Mouse (Mus musculus) G1E-ER4 (cell line): Measurements from ENCODE around the gene 1700061G19Rik. TPM values are rescaled to one million over a fixed set of nuclear protein-coding genes. Genes with fewer than 3 reads are reported as not detected.

ENCODE experiments used
- GATA1 ChIP-seq: IDR thresholded peaks from one replicate; pipeline ENCODE4 v1.8.0; 2012; ENCODE audit warnings: low read length, inconsistent platforms
- polyA plus RNA-seq: library from polyadenylated mRNA; stranded (reverse); fragments of >175 nt; gene quantifications from 2 replicates; pipeline ENCODE4 v1.2.3, GENCODE M21; 2012

1700061G19Rik gene
- polyA plus RNA-seq, 1 experiment, result not detected

DNA sequence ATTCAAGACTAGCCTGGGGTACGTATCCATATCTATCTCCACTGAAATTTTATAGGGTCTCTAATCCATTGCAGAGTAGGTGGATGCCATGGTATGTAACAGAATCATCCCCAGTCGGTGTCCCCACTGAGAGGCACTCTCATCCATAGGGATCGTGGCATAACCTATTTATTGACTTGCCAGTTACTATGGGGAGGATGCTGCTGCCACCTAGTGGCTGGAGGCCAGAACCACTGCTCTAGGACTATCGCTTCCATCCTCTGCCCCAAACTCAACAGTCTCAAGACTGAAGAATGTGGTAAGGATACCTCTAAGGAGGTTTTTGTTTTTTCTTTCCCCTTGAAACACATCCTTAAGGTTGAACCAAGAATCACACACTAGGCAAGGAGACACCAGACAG lies 17.1 kb upstream of the 1700061G19Rik start:
- no peak for TF ChIP-seq GATA1

DNA sequence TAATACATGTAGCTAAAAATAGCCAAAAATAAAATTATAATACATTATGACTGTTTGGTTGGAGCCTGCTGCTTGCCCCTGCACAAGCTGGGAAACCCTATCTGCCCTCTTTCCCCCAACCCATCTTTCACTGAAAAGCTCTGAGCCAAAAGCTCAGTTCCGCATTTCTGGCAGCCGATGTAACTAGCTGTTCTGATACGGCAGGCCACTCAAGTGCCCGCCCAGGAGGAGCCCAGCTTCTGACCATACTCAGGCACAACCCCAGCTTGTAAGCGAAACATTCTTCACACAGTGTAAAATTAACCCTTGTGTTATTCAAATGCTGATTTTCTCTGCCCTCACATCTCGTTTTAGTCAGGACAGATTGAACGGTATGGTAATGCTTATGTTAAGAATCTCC lies 16.4 kb upstream of the 1700061G19Rik start:
- no peak for TF ChIP-seq GATA1

DNA sequence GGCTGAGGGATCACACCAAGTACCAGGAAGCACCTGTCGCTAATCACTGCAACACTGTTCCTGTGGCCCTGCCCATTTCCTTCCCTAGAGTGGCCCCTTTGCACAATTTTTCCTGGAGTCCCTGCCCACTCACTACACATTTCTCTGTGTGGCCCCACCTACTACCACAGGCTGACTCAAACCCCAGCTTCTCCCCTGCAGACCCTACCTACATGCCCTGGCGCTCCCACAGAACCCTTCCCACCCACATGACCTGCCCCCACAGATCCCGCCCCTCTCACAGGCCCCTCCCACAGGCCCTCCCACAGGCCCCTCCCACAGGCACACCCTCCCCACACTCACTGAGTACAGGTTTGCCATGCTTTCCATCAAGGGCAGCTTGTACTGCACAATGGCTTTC lies 14.1 kb upstream of the 1700061G19Rik start:
- no peak for TF ChIP-seq GATA1

DNA sequence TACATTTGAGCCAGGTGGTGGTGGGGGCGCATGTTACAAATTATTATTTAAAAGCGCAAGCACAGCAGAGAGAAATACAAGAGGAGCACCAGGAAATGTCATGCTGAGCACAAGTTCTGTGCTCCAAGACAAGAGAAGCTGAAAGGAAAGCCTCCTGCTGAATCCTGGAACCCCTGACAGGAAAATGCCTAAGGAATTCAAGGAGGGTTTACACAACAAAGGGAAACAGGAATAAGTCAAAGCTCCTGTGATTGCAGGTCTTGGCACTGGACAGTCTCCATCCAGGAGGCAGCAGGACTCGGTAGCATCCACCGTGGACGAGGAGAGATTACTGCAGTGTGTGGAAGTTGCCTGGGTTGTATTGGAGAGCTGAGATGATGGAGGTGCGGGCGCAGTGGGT lies 9.2 kb upstream of the 1700061G19Rik start:
- TF ChIP-seq GATA1, result no peak

DNA sequence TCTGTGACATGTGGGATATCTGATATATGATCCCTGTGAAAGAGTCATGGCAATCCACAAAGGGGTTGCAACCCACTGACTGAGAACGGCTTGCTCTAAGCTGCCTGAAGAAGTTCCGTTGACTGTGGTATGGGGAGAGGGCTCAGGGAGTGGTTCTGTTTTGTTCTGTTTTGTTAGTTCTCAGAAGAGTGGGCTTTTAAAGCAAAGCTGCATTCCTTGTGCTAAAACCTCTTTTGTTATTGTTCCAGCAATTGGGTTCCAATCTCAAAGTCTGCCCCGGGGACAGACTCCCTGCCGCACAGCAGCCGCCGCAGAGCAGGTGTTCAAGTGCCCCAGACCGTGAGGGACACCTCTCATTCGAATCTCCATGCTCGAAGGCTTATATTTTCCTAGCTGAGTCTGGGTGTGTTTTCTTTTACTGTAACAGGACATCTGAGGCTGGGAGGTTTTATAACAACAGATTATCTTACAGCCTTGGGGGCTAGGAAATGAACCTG lies 5.7 kb upstream of the 1700061G19Rik start:
- no peak for TF ChIP-seq GATA1

DNA sequence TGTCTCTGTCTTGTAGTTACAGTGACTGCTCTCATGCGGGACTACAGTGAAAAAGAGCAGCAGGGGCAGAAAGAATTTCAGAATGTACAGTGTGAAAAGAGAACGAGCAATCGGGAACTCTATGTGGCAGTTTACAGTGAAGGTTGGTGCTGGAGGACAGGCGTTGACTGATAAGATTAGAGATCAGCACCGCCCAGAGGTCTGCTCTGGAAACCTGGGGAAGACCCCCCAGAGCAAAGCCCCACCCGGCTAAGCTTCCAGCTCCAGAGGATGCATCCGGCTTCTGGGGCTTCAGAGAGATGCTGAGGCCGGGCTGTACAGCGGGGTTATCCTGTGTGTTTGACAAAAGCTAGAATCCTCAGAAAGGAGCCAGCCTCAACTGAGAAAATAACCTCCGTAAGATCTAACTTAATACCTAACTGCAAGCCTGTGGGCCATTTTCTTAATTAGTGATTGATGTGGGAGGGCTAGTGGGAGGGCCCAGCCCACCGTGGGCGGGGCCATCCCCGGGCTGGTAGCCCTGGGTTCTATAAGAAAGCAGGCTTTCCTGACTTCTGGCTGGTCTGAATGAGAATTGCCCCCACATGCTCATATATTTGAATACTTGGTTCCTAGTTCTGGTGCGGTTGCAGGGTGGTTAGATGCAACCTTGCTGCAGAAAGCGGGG lies 4.9 kb upstream of the 1700061G19Rik start:
- TF ChIP-seq GATA1, result no peak

DNA sequence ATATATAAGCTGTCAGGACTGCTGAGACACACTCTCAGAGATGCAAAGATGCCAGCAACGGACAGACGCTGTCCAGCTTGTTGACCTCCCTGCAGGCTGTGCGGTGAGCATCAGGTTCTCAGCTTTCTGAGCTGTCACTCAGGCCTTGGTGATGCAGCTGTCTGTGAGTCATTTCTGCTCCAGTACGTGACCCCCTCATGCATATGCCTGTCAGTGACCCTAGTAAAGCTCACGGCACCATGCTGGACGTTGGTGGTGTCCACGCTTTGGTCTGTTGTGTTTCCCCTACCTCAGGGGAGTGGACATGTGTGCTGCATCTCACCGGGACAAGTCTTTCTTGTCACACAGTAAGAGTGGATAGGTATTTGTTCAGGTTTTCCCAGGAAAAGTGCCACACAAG lies 3.5 kb upstream of the 1700061G19Rik start:
- TF ChIP-seq GATA1, result no peak

DNA sequence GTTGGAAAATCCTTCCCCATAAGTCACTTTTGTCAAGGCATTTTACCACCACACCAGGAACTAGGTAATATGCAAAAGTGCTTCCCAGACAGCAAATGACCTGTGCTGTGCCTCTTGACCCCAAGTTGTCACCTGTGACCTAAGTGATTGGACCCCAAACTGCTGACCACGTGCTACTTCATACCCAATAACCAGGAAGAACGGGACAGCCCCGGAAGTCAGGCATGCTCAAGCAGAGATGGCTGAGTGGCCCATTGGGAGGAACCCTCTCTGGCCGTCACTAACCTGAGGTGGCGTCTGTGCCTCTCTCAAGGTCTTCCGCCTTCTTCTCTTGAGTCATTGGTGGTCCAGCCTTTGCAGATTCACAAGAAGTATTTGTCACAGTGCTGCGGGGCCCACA lies 2.8 kb upstream of the 1700061G19Rik start:
- TF ChIP-seq GATA1, result no peak

DNA sequence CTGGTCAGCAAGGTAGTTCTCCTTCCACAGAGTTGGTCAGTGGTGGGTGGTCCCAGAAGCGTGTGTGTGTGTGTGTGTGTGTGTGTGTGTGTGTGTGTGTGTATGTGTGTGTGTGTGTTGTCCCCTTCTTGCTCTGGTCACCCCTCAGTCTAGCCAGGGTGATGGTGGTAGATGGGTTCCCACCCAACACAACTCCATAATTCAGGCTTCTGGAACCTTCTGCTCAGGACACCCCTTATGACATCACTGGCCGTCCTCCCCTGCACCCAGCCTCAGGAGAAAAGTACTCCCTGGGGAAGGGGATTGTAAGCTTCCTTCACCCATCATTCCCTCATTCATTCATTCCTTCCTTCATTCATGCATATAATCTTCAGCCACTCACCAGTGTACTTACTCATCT lies 1.0 kb upstream of the 1700061G19Rik start, which contains the start of gene Acsbg2:
Gene Acsbg2, minus strand, starts transcription at position 211 of the 400 bp plus-strand sequence.
- no peak for TF ChIP-seq GATA1

DNA sequence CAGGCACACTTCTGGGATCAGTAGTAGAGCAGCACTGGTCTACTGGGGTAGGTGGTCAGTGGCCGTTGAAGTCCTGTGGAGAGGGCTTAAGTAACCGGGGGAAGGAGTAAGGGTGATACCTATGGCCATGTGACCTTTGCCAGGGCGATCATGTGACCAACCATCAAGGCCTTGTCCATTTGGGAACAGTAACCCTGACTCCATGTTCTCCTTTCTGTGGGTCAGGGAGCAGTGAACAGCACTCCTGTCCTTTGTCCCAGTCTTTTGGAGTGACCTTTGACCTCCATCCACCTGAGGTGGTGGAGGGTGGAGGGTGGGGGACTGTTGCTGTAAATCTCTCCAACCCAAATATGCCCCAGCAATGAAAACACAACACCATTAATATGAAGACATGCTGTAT lies 1.2 kb downstream of the 1700061G19Rik start:
- no peak for TF ChIP-seq GATA1

DNA sequence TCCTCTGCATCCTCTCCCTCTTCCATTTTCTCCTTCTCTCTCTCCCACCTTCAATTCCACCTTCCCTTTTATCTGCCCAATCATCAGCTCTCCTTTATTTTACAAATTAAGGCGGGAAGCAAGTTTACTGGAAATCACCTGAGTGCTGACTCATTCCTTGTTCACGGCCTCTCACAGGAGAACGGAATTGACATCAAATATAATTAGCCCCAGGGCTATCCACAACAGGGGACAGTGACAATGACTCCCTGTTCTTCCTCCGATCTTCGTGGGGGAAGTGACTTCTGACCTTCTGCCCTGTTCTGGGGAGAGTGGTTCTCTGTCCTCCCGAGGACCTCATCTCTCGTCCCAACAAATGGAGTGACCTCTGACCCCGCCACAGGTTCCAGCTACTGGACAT lies 1.7 kb downstream of the 1700061G19Rik start:
- no peak for TF ChIP-seq GATA1

DNA sequence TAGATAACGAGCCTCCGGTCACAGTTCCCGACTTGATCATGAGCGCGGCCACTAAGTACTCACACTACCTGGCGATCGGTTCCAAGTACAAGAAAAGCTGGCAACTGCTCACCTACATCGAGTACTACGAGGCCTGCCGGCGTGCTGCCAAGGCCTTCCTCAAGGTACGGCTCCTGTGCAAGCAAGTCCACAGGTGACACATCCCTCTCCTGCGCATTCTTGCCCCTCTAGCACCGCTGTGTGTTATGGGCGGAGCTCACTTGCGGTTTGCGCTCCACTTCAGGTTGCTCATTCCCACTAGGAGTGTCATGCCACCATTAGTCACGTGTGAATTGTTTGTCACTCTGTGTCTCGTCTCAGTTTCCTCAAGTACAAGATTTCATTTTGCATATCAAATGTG lies 2.1 kb downstream of the 1700061G19Rik start:
- TF ChIP-seq GATA1, result no peak

DNA sequence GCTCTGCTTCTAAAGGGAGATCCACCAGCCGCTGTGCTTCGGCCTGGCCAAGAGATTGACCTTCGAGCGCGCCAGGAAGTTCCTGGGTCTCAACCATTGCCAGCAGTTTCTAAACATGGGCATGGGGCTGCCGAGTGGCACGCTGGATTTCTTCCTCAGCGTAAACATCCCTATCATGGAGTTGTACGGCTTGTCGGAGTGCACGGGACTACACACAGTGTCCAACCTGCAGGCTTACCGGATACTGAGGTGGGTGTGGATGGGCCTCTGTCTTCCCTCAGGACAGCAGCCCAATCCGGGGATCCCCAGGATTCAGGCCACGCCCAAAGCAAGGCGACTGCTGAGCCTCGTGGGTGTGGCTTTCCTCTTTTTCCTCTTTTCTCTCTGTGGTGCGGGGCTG lies 8.3 kb downstream of the 1700061G19Rik start:
- no peak for TF ChIP-seq GATA1

DNA sequence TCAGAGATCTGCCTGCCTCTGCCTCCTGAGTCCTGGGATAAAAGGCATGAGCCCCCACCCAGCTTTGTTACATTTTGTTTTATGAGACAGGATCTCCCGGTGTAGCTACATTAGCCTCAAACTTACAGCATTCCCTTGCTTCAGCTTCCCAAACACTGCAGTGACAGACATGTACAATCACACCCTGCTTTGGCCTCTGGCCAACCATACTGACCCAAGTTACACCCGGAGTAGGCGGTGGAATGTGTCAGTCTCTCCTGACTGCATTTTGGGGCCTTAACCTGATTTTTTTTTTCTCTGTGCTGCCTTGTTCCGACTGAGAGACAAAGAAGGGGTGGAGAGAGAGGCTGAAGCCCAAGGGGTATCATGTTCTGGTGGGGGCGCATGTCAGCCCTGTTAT lies 9.1 kb downstream of the 1700061G19Rik start:
- no peak for TF ChIP-seq GATA1

DNA sequence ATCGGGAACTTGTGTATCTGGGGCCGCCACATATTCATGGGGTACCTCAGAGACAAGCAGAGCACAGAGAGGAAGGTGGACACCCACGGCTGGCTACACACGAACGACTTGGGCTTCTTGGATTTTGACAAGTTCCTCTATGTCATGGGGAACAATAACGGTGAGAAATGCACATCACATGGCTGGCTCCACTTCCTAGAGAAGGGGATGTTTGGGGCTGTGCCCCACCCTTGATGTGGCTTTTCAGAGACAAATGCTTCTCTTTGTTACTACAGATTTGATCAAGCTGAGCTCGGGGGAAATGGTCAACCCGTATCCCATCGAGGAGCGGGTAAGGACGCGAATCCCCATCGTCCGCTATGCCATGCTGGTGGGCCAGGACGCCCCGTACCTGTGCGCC lies 9.5 kb downstream of the 1700061G19Rik start:
- no peak for TF ChIP-seq GATA1

DNA sequence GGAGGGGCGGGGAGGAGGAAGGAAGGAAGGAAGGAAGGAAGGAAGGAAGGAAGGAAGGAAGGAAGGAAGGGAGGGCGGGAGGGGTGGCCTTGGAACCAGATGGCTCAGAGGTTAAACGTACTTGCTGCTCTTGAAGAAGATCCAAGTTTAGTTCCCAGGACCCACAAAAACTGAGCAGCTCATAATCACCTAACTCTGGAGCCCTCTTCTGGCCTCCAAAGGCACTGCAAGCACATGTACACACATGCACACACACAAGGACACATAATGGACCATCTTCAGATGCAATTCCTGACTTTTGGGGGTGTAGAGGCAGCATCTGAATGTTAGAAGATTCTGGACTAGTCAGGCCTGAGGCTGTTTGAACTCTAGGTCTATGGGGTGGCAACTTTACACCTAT lies 12.8 kb downstream of the 1700061G19Rik start:
- TF ChIP-seq GATA1, result no peak

DNA sequence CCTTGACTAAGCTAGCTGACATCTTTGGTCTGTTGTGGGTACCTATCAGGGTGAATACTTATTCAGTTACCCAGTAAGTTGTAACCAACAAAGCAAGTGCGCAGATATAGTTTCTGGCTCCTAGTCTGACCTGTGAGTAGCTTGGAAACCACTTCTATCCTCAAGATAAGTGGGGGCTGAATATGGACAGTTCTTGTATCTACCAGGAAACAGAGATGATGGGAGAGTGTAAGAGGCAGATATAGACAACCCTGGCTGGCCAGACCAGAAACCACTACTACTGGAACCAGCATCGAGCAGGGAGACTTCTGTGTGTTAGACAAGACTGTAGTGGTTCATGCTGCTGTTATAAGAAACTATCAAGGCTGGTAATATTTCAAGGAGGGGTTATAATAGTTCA lies 14.7 kb downstream of the 1700061G19Rik start:
- TF ChIP-seq GATA1, result no peak
